Mouse (Mus musculus): ENCODE measurements around the gene Akap9.
"Not testable (repeated sequence)": the region's sequence is repeated elsewhere in the genome, so short reads cannot be mapped to it uniquely, and the experiment has no call there.

GRCm38 (mm10) chr5:4017646-4018045, 89.8 kb downstream of the Akap9 start:
- not testable (repeated sequence) for TF ChIP-seq CTCF (conservative IDR thresholded peaks at IDR 0.05; ENCODE audit: low read length); POU5F1 (IDR thresholded peaks at IDR 0.05; ENCODE audit: borderline replicate concordance, low read length)

Data from E14TG2a.4 (cell line).